ENCODE assay signal across 19 mouse cellular contexts in genomic region chr7:111413745-111414144, GRCm38 (mm10).
DNase-seq lines count a peak whose midpoint lies in the region; ATAC-seq and TF ChIP-seq lines count a peak whose summit lies in the region.
"Had no signal": no experiment of that assay in that cellular context is flagged by ENCODE, and none has a peak within 500 bp of the region (broad histone marks: within the 10 kb centered on the region; RNA-seq: fewer than 3 reads in every experiment).

No protein-coding gene starts in this region.

- no peak for TF ChIP-seq EP300 in lung, postnatal 0 days (IDR thresholded peaks at IDR 0.05)

- peak; percentile 87 for DNase-seq in heart, adult 11 months
- no peak for DNase-seq in heart, postnatal 4 days
- peak; percentile 48 for DNase-seq in kidney, adult 2 months
- peak; percentile 42 for DNase-seq in lung, postnatal 0 days (ENCODE audit: low spot score)
- DNase-seq in lung, postnatal 14 days = no peak
- DNase-seq in T-cell, adult 2 months (ENCODE audit: low spot score) = no peak
- DNase-seq: cerebellum, adult 11-12 months; cerebellum, postnatal 25 days; right cerebral cortex, postnatal 14 days had no signal

- H3K9me3 ChIP-seq in kidney, embryonic 14.5 days (ENCODE audit: control insufficient read depth, low read length) = no peaks in the 10 kb centered on the region
- no peaks in the 10 kb centered on the region for H3K9me3 ChIP-seq in lung, postnatal 0 days (ENCODE audit: low read length)
- H3K9me3 ChIP-seq in forebrain, embryonic 16.5 days (ENCODE audit: control insufficient read depth, low read length) = no peaks in the 10 kb centered on the region
- H3K9me3 ChIP-seq: forebrain, embryonic 13.5 days; neural tube, embryonic 13.5 days had no signal

- H3K4me3 ChIP-seq in kidney, adult 2 months (ENCODE audit: insufficient read depth, low read depth, low read length) = no peak overlapping the region
- H3K4me3 ChIP-seq in kidney, embryonic 14.5 days (ENCODE audit: low read length) = no peak overlapping the region
- H3K4me3 ChIP-seq in lung, postnatal 0 days (ENCODE audit: low read depth, low read length) = no peak overlapping the region
- H3K4me3 ChIP-seq in forebrain, embryonic 16.5 days (replicated peaks; ENCODE audit: low read length) = no peak overlapping the region
- H3K4me3 ChIP-seq: forebrain, embryonic 13.5 days; left cerebral cortex, adult 2 months; neural tube, embryonic 13.5 days had no signal

- no peak overlapping the region for H3K9ac ChIP-seq in kidney, embryonic 14.5 days (ENCODE audit: low read depth, low read length)
- H3K9ac ChIP-seq in lung, postnatal 0 days (replicated peaks; ENCODE audit: low read depth) = no peak overlapping the region
- no peak overlapping the region for H3K9ac ChIP-seq in forebrain, embryonic 16.5 days (replicated peaks; ENCODE audit: low read depth, low read length)
- H3K9ac ChIP-seq: forebrain, embryonic 13.5 days; hindbrain, embryonic 14.5 days; liver, embryonic 14.5 days; neural tube, embryonic 13.5 days had no signal

- no peaks in the 10 kb centered on the region for H3K36me3 ChIP-seq in kidney, adult 2 months (ENCODE audit: control insufficient read depth, insufficient read depth, low read length)
- no peaks in the 10 kb centered on the region for H3K36me3 ChIP-seq in kidney, embryonic 14.5 days (ENCODE audit: control insufficient read depth, insufficient read depth, low read length)
- no peaks in the 10 kb centered on the region for H3K36me3 ChIP-seq in lung, postnatal 0 days (ENCODE audit: insufficient read depth, low read length)
- H3K36me3 ChIP-seq in forebrain, embryonic 16.5 days (ENCODE audit: control insufficient read depth, insufficient read depth) = no peaks in the 10 kb centered on the region
- H3K36me3 ChIP-seq: neural tube, embryonic 13.5 days had no signal

- H3K27ac ChIP-seq in kidney, adult 2 months (ENCODE audit: insufficient read depth, low read depth, low read length) = peak overlapping the region; percentile 37; the same call in 1 of the 2 replicates
- no peak overlapping the region; the same call in 1 of the 2 replicates for H3K27ac ChIP-seq in kidney, embryonic 14.5 days (ENCODE audit: low read depth, low read length)
- no peak overlapping the region for H3K27ac ChIP-seq in lung, postnatal 0 days (ENCODE audit: low read length)
- H3K27ac ChIP-seq in forebrain, embryonic 16.5 days (ENCODE audit: low read length) = no peak overlapping the region
- H3K27ac ChIP-seq: forebrain, embryonic 13.5 days; left cerebral cortex, adult 2 months; liver, embryonic 14.5 days; macrophage; neural tube, embryonic 13.5 days had no signal

- no peak for TF ChIP-seq POLR2A in kidney, adult 2 months (IDR thresholded peaks at IDR 0.05; ENCODE audit: low read depth, low read length)

- no peak overlapping the region for H3K4me2 ChIP-seq in kidney, embryonic 14.5 days (replicated peaks; ENCODE audit: low read depth, low read length)
- no peak overlapping the region for H3K4me2 ChIP-seq in lung, postnatal 0 days (replicated peaks; ENCODE audit: low read depth, low read length)
- no peak overlapping the region for H3K4me2 ChIP-seq in forebrain, embryonic 16.5 days (ENCODE audit: low read length)
- H3K4me2 ChIP-seq: forebrain, embryonic 13.5 days; hindbrain, embryonic 14.5 days; midbrain, embryonic 11.5 days; neural tube, embryonic 13.5 days had no signal

- H3K27me3 ChIP-seq in kidney, adult 2 months (replicated peaks; ENCODE audit: control insufficient read depth, insufficient read depth, low read length) = no peaks in the 10 kb centered on the region
- H3K27me3 ChIP-seq in kidney, embryonic 14.5 days (ENCODE audit: control insufficient read depth, insufficient read depth, low read length) = no peaks in the 10 kb centered on the region
- H3K27me3 ChIP-seq in lung, postnatal 0 days (replicated peaks; ENCODE audit: insufficient read depth, low read length) = no peaks in the 10 kb centered on the region
- H3K27me3 ChIP-seq in forebrain, embryonic 16.5 days (replicated peaks; ENCODE audit: control insufficient read depth, insufficient read depth, low read length) = no peaks in the 10 kb centered on the region
- H3K27me3 ChIP-seq: forebrain, embryonic 13.5 days had no signal

- no peak for TF ChIP-seq CTCF in kidney, adult 2 months (conservative IDR thresholded peaks at IDR 0.05; ENCODE audit: insufficient read depth, insufficient read length, low read depth, low read length)
- TF ChIP-seq CTCF in lung, postnatal 0 days (IDR thresholded peaks at IDR 0.05) = no peak

- 40% methylated on average over 4 of the region's 4 CpGs for WGBS in kidney, adult 2 months
- 47% methylated on average over 4 of the region's 4 CpGs for WGBS in kidney, embryonic 14.5 days
- WGBS in lung, postnatal 0 days = 29% methylated on average over 4 of the region's 4 CpGs
- 88% methylated on average over 4 of the region's 4 CpGs for WGBS in forebrain, embryonic 16.5 days

- H3K4me1 ChIP-seq in kidney, adult 2 months (ENCODE audit: control insufficient read depth, insufficient read depth, low read length) = no peaks in the 10 kb centered on the region
- 0 out of 2 replicates have a peak, but pooled peaks cover 8% of the 10 kb centered on the region for H3K4me1 ChIP-seq in kidney, embryonic 14.5 days (ENCODE audit: control insufficient read depth, insufficient read depth, low read length)
- no peaks in the 10 kb centered on the region for H3K4me1 ChIP-seq in lung, postnatal 0 days (ENCODE audit: insufficient read depth, low read depth, low read length)
- H3K4me1 ChIP-seq in forebrain, embryonic 16.5 days (replicated peaks; ENCODE audit: control insufficient read depth, insufficient read depth, low read length) = no peaks in the 10 kb centered on the region; the same call in none of the 2 replicates
- H3K4me1 ChIP-seq: forebrain, embryonic 13.5 days had no signal

- no peak for ATAC-seq in kidney, embryonic 14.5 days (ENCODE audit: low FRiP score, low TSS enrichment)
- peak; percentile 33 for ATAC-seq in lung, postnatal 0 days
- no peak for ATAC-seq in forebrain, embryonic 16.5 days
- ATAC-seq: forebrain, embryonic 13.5 days; intestine, postnatal 0 days had no signal

Comparison
In these comparisons a context has a peak if more than half of its experiments do, and no peak if none do; other contexts are left out.
1. DNase-seq: peak in heart, adult 11 months (single experiment), kidney, adult 2 months (single experiment) and lung, postnatal 0 days (single experiment); none in heart, postnatal 4 days (single experiment), lung, postnatal 14 days (single experiment) and T-cell, adult 2 months (single experiment).